Mouse (Mus musculus) adrenal gland, postnatal 0 days (tissue): ENCODE data around the gene Olfr429. TPM values are rescaled to one million over a fixed set of nuclear protein-coding genes. Genes with fewer than 3 reads are reported as not detected.

ENCODE experiments used
- polyA plus RNA-seq: library from polyadenylated mRNA; unstranded; fragments of >200 nt; fragmentation: Nextera tagmentation; extraction: Ambion mirVana; gene quantifications from 2 replicates; pipeline ENCODE4 v1.2.1, GENCODE M21; 2015

Olfr429 gene
- polyA plus RNA-seq, result not detected in 2 replicates

GRCm38 (mm10) chr1:174084031-174084430, at the start of gene Olfr429:
Gene Olfr429, plus strand, starts transcription at chr1:174084331.

GRCm38 (mm10) chr1:174040523-174041177, 43.5 kb upstream of the Olfr429 start, which contains the start of gene Olfr433:
Gene Olfr433, plus strand, starts transcription at chr1:174040705.

DNA sequence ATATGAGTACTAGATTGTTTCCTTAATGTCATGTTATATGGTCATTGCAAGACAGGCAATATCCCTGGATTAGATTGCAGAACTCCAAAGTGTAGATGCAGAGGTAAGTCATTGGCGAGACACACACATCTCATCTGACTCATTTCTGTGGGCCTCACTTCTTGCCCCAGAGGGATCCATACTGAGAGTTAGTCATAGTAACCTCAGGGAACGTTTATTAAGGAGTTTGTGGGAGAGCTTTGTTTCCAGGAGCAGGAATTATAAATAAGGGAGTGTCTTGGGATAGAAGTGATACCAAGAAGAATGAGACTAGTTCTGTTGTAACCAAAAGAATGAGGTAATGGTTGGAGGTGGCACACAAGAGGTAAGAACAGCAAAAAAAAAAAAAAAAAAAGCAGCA, 35.2 kb upstream of the Olfr429 start, which contains the start of gene Olfr432:
TSS of gene Olfr432 (plus strand) at position 313 of the 400 bp plus-strand sequence.

DNA sequence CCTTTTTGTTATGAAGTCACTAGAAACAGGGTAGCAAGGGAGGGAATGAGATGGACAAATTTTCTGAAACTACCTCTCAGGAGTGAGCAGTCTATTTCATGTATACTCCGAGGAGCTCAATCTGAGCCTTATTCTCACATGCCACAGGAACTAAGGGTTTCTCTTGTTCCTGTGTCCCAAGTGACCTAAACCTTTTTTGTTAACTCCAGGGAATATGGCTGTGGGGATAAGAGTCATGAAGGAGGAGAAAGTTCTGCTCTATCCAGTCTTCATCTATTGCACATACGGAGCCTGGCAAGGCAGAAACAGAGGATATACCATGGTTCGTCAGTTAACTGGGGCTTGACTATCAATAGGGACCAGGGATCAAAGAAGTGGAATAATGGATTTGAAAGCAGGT, 17.8 kb upstream of the Olfr429 start, which contains the start of gene Olfr430:
TSS of gene Olfr430 (plus strand) at position 301 of the 400 bp plus-strand sequence.

GRCm38 (mm10) chr1:174096591-174096990, 12.5 kb downstream of the Olfr429 start, which contains the start of gene Olfr427:
Gene Olfr427, plus strand, starts transcription at chr1:174096891.

GRCm38 (mm10) chr1:174121062-174121461, 36.9 kb downstream of the Olfr429 start, which contains the start of gene Olfr231:
Gene Olfr231, minus strand, starts transcription at chr1:174121162.

GRCm38 (mm10) chr1:174131217-174131616, 47.1 kb downstream of the Olfr429 start, which contains the start of gene Olfr424:
Gene Olfr424, plus strand, starts transcription at chr1:174131517.

Other genes starting within 250 kb of the Olfr429 start
- 4.8 and 6.8 TPM in 2 replicates for gene Ifi211, start 171.3 kb upstream of the Olfr429 start, polyA plus RNA-seq
- 8.1 and 16.0 TPM in 2 replicates for gene Mndal, start 141.8 kb upstream of the Olfr429 start, polyA plus RNA-seq
- gene Ifi203, start 141.7 kb upstream of the Olfr429 start, polyA plus RNA-seq, result 6.6 and 8.8 TPM in 2 replicates
- not detected in 2 replicates for gene Ifi202b, start 101.6 kb upstream of the Olfr429 start, polyA plus RNA-seq
- gene Ifi205, start 52.5 kb upstream of the Olfr429 start, polyA plus RNA-seq, result 2.3 and 6.1 TPM in 2 replicates
- 0.06 TPM in 1 of 2 replicates, not detected in the other for gene Olfr433, start 43.6 kb upstream of the Olfr429 start, polyA plus RNA-seq
- gene Olfr432, start 35.1 kb upstream of the Olfr429 start, polyA plus RNA-seq, result not detected in 2 replicates
- not detected in 2 replicates for gene Olfr430, start 17.7 kb upstream of the Olfr429 start, polyA plus RNA-seq
- not detected in 2 replicates for gene Olfr427, start 12.6 kb downstream of the Olfr429 start, polyA plus RNA-seq
- gene Olfr231, start 36.8 kb downstream of the Olfr429 start, polyA plus RNA-seq, result not detected in 2 replicates
- gene Olfr424, start 47.2 kb downstream of the Olfr429 start, polyA plus RNA-seq, result not detected in 2 replicates
- not detected in 2 replicates for gene Olfr420, start 71.3 kb downstream of the Olfr429 start, polyA plus RNA-seq
- gene Spta1, start 88.4 kb downstream of the Olfr429 start, polyA plus RNA-seq, result 0.57 and 0.65 TPM in 2 replicates
- gene Olfr419, start 167.7 kb downstream of the Olfr429 start, polyA plus RNA-seq, result not detected in 2 replicates
- not detected in 2 replicates for gene Mptx1, start 246.2 kb downstream of the Olfr429 start, polyA plus RNA-seq